In genomic region chr3:95855502-95856089, GRCm38 (mm10) we compare ENCODE assay signal across 8 mouse cellular contexts. TPM values are rescaled to one million over a fixed set of nuclear protein-coding genes. Genes with fewer than 3 reads are reported as not detected.
A peak's percentile ranks its signal among the peaks of the same experiment; 100 is the strongest.
DNase-seq lines count a peak whose midpoint lies in the region; ATAC-seq lines count a peak whose summit lies in the region.

Gene Prpf3 (minus strand): TSS chr3:95855885.

- peak; percentile 93 for DNase-seq in adipocyte (ENCODE audit: low spot score)
- peak; percentile 98 for DNase-seq in embryo, embryonic 10 days (ENCODE audit: low spot score)
- peak; percentile 95 for DNase-seq in gastrocnemius, postnatal 14 days
- DNase-seq in left cerebral cortex, postnatal 10 days (ENCODE audit: extremely low spot score in 1 of 2, low spot score in 2 of 2), result peak; percentile 90 to 96
- DNase-seq in right cerebral cortex, postnatal 25 days, result peak; percentile 95
- DNase-seq in urinary bladder, postnatal 4 days (ENCODE audit: low spot score in 2 of 2), result peak; percentile 93 to 94

- peak; percentile 98 for ATAC-seq in inflammation-experienced regulatory T-cells, adult 6 months
- ATAC-seq in megakaryocyte-erythroid progenitor cell, adult 5-6 weeks (replicated peaks; ENCODE audit: low FRiP score, low TSS enrichment, poor library complexity, severe bottlenecking), result peak; percentile 96

- intact Hi-C loops in gastrocnemius, postnatal 14 days (cut with DNase I; ENCODE audit: low total_unique reads), result no loop called here
- intact Hi-C loops in left cerebral cortex, postnatal 10 days (cut with DNase I), result no loop called here

RNA-seq across cellular contexts. Expression of gene Prpf3, which starts in this region (rescaled TPM):
- total RNA-seq in gastrocnemius, postnatal 14 days (2021), result 10 to 100 TPM; 12.2 to 13.9 TPM
- polyA plus RNA-seq in inflammation-experienced regulatory T-cells, adult 6 months (2017; shearing (Covaris generic)), result 10 to 100 TPM; 46.9 to 48.5 (median 48.3) TPM
- total RNA-seq in left cerebral cortex, postnatal 10 days (2021), result 10 to 100 TPM; 24.4 to 27.8 TPM
- 72.1 and 90.7 TPM in 2 replicates for total RNA-seq in megakaryocyte-erythroid progenitor cell, adult 5-6 weeks (2014; fragmentation: Nextera tagmentation)
- 66.7 and 100.0 TPM in 2 replicates for total RNA-seq in megakaryocyte-erythroid progenitor cell, adult 5-6 weeks (2017)

Comparison
In these comparisons a context has a peak if more than half of its experiments do, and no peak if none do; other contexts are left out.
1. Peak in every context shown above with its lines: DNase-seq and ATAC-seq.